Mouse (Mus musculus): Measurements from ENCODE around the gene Shisa5. TPM values are rescaled to one million over a fixed set of nuclear protein-coding genes. Genes with fewer than 3 reads are reported as not detected.

The Shisa5 gene
- polyA plus RNA-seq, 1 experiment from 2014 or later = 162 TPM

DNA sequence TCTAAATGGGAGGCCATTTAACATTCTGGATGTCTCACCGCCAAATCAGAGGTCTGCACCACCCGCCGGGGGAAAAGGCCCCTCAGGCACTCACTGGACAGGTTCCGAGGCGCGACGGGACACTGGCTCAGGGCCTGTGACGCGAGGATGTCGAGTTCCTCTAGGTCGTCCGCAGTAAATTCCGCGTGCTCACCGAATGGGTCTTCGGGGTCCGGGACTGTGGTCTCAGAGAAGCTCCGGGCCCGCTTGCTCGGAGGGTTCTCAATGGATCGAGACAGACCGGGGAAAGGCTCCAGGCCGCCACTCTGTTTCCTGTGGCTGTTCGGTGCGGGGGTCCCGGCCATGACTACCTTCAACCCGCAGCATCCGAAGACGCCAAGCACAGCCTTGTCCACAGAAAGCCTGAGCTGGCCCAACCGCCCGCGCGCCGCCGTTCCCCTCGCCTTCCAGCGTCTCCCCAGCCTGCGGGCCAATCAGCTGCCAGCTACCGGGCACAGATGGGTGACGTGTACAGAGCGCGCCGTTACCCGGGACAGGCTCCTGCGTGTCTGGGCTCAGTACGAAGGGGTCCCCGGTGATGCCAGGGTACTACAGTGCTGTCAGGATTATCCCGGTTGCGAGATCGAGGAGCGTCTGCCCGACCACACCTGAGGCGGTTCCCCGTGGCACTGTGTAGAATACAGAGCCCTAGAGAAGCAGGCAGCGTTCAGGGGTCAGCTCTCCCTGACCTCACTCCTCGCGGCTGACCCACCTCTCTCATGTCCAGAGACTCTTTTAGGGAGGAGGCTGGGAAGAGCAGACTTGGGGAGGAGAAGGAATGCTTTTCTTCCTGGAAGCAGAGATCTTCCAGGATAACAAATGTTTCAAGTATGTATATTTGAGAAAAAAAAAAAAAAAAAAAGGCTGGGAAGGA lies 35.6 kb downstream of the Shisa5 start, which contains the start of gene Atrip:
Atrip (minus strand) TSS at position 464 of the 913 bp plus-strand sequence.
- Histone ChIP-seq H3K36me3 (ENCODE audit: control insufficient read depth, insufficient read depth, low read length) (peaks cover 7% of the 10 kb centered on the region; the same call in 1 of the 2 replicates), H3K27me3 (replicated peaks; ENCODE audit: control insufficient read depth, insufficient read depth, low read length) (no peaks in the 10 kb centered on the region), H3K4me1 (ENCODE audit: control insufficient read depth, insufficient read depth, low read length) (peaks cover 13% of the 10 kb centered on the region), H3K4me3 (ENCODE audit: low read length) (peak within 1 kb of the TSS; percentile 79), H3K27ac (ENCODE audit: low read length) (peak within 1 kb of the TSS; percentile 59), H3K4me2 (ENCODE audit: low read depth, low read length) (peak within 1 kb of the TSS; percentile 93), H3K9ac (ENCODE audit: low read depth, low read length) (peak within 1 kb of the TSS; percentile 94), H3K9me3 (ENCODE audit: control insufficient read depth, low read length) (no peaks in the 10 kb centered on the region)
- peak; percentile 99 for ATAC-seq
- WGBS = under 1% methylated on average over 57 of the region's 57 CpGs

DNA sequence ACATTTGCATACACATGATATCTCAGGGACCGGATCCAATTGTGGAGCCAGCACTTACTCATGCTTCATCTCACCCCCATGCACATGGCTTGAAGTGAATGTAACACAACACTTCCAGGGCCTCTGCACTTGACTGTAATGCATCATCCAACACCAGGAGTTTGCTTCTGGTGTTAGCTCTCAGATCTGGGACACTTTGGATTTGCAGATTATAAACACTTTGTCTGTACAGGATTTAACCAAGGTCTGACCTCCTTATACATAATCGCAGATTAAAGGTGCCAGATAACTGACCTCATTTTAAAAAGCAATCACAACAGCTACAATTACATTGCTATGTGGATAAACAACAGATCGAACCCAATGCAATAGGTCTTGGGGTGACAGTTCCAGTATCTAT lies 42.2 kb downstream of the Shisa5 start:
- no peak overlapping the region for H3K4me3 ChIP-seq (ENCODE audit: low read length)
- H3K27ac ChIP-seq (ENCODE audit: low read length) = no peak overlapping the region
- peaks cover 13% of the 10 kb centered on the region; the same call in 1 of the 2 replicates for H3K4me1 ChIP-seq (ENCODE audit: control insufficient read depth, insufficient read depth, low read length)
- H3K9ac ChIP-seq (ENCODE audit: low read depth, low read length) = no peak overlapping the region
- no peaks in the 10 kb centered on the region for H3K27me3 ChIP-seq (replicated peaks; ENCODE audit: control insufficient read depth, insufficient read depth, low read length)
- no peak overlapping the region; the same call in 1 of the 2 replicates for H3K4me2 ChIP-seq (ENCODE audit: low read depth, low read length)
- no peaks in the 10 kb centered on the region for H3K9me3 ChIP-seq (ENCODE audit: control insufficient read depth, low read length)
- H3K36me3 ChIP-seq (ENCODE audit: control insufficient read depth, insufficient read depth, low read length) = no peaks in the 10 kb centered on the region
- WGBS = 94% methylated on average over 3 of the region's 3 CpGs
- ATAC-seq = no peak

DNA sequence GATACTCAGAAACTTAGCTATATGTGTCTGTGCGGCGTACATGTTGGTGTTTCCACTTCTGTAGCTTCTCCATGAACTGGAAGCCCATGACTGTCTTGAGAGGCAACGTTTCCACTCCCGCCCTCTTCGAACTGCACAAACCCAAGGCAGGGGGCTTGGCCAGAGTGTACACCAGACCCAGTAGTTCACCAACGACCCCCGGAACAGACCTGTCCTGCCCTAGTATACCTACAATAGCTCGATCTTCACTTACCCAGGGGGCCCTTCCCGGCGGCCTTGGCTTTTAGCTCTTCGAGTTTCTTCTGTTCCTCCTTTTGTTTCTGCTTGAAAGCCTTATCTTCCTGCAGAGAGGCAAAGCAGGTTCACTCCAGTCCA lies 43.4 kb downstream of the Shisa5 start:
- Histone ChIP-seq H3K9ac (ENCODE audit: low read depth, low read length) (peak overlapping the region; percentile 83), H3K27me3 (replicated peaks; ENCODE audit: control insufficient read depth, insufficient read depth, low read length) (no peaks in the 10 kb centered on the region), H3K4me1 (ENCODE audit: control insufficient read depth, insufficient read depth, low read length) (peaks cover 13% of the 10 kb centered on the region; the same call in 1 of the 2 replicates), H3K27ac (ENCODE audit: low read length) (peak overlapping the region; percentile 84), H3K9me3 (ENCODE audit: control insufficient read depth, low read length) (no peaks in the 10 kb centered on the region), H3K36me3 (ENCODE audit: control insufficient read depth, insufficient read depth, low read length) (no peaks in the 10 kb centered on the region), H3K4me3 (ENCODE audit: low read length) (peak overlapping the region; percentile 77), H3K4me2 (ENCODE audit: low read depth, low read length) (peak overlapping the region; percentile 71)
- peak; percentile 16 for ATAC-seq
- WGBS = 5% methylated on average over 11 of the region's 11 CpGs

DNA sequence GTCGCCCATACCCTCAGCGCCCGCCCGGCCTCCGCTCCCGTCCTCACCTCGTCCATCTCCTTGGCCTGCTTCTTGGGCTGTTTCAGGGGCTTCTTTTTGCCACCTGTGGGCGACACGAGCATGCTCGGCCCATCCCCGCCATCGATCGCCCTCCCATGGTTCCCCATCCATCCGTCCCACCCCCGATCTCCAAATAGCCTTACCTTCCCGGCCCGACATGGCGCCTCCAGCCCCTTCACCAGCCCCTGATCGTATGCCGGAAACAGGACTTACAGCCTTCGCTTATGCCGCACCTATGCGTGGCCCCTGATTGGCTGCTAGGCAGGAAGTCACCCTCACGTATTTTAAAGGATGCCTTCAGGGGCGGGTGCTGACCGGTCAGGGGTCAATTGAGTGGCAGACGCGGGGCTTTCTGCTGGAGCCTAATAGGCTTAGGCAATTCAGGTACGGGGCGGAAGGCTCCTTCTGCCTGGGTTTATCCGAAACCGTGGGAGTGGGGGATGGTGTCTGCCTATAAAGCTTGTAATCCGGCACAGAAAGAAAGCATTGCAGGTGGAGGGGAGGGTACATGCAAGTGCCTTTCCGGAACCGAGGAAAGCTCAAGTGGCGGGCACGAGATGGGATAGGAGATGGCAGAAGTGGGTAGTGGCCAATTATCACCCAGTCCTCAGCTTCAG lies 43.9 kb downstream of the Shisa5 start, which contains the start of the genes Ccdc51 and Tma7:
Ccdc51 (plus strand) TSS at position 370 of the 677 bp plus-strand sequence.
Tma7 (minus strand) TSS at position 464 of the 677 bp plus-strand sequence.
- peaks cover 13% of the 10 kb centered on the region; the same call in 1 of the 2 replicates for H3K4me1 ChIP-seq (ENCODE audit: control insufficient read depth, insufficient read depth, low read length)
- H3K4me2 ChIP-seq (ENCODE audit: low read depth, low read length) = peak within 1 kb of the TSS; percentile 71
- peak within 1 kb of the TSS; percentile 83 for H3K9ac ChIP-seq (ENCODE audit: low read depth, low read length)
- no peaks in the 10 kb centered on the region for H3K9me3 ChIP-seq (ENCODE audit: control insufficient read depth, low read length)
- peak within 1 kb of the TSS; percentile 84 for H3K27ac ChIP-seq (ENCODE audit: low read length)
- no peaks in the 10 kb centered on the region for H3K27me3 ChIP-seq (replicated peaks; ENCODE audit: control insufficient read depth, insufficient read depth, low read length)
- under 1% methylated on average over 37 of the region's 37 CpGs for WGBS
- peak within 1 kb of the TSS; percentile 77 for H3K4me3 ChIP-seq (ENCODE audit: low read length)
- peak; percentile 99 for ATAC-seq
- no peaks in the 10 kb centered on the region for H3K36me3 ChIP-seq (ENCODE audit: control insufficient read depth, insufficient read depth, low read length)

DNA sequence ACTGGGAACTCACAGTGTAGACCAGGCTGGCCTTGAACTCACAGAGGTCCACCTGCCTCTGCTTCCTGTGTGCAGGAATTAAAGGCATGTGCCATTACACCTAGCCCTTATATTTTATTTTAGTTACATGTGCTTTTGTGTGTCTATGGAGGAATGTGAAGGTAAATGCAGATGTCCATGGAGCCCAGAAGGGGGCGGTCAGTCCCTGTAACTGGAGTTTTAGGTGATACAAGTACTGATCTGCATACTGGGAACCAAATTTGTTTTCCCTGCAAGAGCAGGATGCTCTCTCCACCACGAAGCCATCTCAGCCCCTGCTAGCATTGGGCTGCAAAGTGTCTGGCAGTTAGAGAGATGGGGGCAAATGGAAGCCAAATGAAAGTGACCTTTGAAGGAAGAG lies 46.6 kb downstream of the Shisa5 start:
- H3K27ac ChIP-seq (ENCODE audit: low read length) = no peak overlapping the region
- no peak overlapping the region for H3K4me2 ChIP-seq (ENCODE audit: low read depth, low read length)
- H3K36me3 ChIP-seq (ENCODE audit: control insufficient read depth, insufficient read depth, low read length) = no peaks in the 10 kb centered on the region
- no peaks in the 10 kb centered on the region for H3K9me3 ChIP-seq (ENCODE audit: control insufficient read depth, low read length)
- 20% methylated on average over 2 of the region's 2 CpGs for WGBS
- H3K4me1 ChIP-seq (ENCODE audit: control insufficient read depth, insufficient read depth, low read length) = peaks cover 13% of the 10 kb centered on the region; the same call in 1 of the 2 replicates
- ATAC-seq = no peak
- no peak overlapping the region for H3K4me3 ChIP-seq (ENCODE audit: low read length)
- H3K9ac ChIP-seq (ENCODE audit: low read depth, low read length) = no peak overlapping the region
- H3K27me3 ChIP-seq (replicated peaks; ENCODE audit: control insufficient read depth, insufficient read depth, low read length) = no peaks in the 10 kb centered on the region

DNA sequence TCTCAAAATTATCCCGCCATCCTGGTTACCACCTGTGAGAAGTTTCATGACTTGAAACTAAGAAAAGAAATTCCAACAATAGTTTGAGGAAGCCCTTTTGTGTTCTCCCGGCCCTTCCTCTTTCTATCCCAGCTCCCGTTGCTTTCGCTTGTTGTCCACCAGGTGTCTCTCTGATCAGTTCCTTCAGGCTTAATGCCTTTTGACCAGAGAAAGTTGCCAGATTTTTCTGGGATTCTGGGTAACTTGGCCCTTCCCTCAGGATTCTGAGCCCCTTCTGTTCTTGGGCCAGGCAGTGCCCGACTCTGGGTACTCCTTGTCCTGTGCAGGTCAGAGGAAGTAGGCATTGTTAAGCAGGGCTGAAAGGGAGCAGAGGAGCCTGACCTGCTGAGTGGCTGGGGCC lies 49.6 kb downstream of the Shisa5 start:
- Histone ChIP-seq H3K4me1 (ENCODE audit: control insufficient read depth, insufficient read depth, low read length) (peaks cover 4% of the 10 kb centered on the region; the same call in 1 of the 2 replicates), H3K36me3 (ENCODE audit: control insufficient read depth, insufficient read depth, low read length) (peaks cover 2% of the 10 kb centered on the region; the same call in 1 of the 2 replicates), H3K4me2 (ENCODE audit: low read depth, low read length) (no peak overlapping the region), H3K9me3 (ENCODE audit: control insufficient read depth, low read length) (no peaks in the 10 kb centered on the region), H3K4me3 (ENCODE audit: low read length) (no peak overlapping the region), H3K9ac (ENCODE audit: low read depth, low read length) (no peak overlapping the region), H3K27me3 (replicated peaks; ENCODE audit: control insufficient read depth, insufficient read depth, low read length) (no peaks in the 10 kb centered on the region), H3K27ac (ENCODE audit: low read length) (no peak overlapping the region)
- no peak for ATAC-seq
- 19% methylated on average over 5 of the region's 5 CpGs for WGBS

DNA sequence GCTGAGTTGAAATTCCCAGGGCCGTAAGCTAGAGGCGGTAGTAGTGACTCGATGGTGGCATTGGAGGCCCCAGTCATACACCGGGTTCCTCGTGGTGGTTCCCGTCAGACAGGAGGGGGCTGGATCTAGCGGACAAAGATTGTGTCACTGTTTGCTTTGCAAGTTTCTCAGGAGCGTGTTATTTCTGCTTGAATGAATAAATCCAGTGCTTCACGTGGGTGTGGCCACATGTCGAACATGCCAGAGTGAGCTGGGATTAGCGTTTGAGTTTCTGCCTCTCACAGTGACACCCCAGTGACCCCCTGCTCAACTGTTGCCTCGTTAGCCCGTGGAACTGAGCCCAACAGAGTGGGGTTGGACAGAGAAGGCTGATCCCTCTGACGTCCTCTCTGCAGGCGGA lies 52.1 kb downstream of the Shisa5 start:
- 62% methylated on average over 15 of the region's 15 CpGs for WGBS

DNA sequence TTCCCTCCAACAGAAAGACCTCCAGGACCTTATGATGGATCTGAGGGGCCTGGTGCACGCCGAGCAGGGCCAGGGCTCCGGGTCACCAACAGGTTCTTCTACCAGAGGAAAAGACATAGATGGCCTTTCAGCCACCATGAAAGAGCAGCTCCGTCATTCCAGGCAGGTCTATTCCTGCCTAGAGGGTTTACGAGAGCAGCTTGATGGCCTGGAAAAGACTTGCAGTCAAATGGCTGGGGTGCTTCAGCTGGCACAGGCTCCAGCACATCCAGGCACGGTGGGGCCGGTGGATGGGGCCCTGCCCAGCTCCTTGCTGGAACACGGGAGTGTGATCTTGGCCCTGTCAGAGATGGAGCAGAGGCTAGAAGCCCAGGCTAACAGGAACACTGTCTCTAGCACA lies 53.4 kb downstream of the Shisa5 start:
- no peak overlapping the region for H3K9ac ChIP-seq (ENCODE audit: low read depth, low read length)
- H3K4me3 ChIP-seq (ENCODE audit: low read length) = no peak overlapping the region
- no peak overlapping the region for H3K4me2 ChIP-seq (ENCODE audit: low read depth, low read length)
- no peak for ATAC-seq
- 89% methylated on average over 8 of the region's 8 CpGs for WGBS
- H3K36me3 ChIP-seq (ENCODE audit: control insufficient read depth, insufficient read depth, low read length) = peaks cover 2% of the 10 kb centered on the region; the same call in 1 of the 2 replicates
- H3K4me1 ChIP-seq (ENCODE audit: control insufficient read depth, insufficient read depth, low read length) = peaks cover 20% of the 10 kb centered on the region
- no peaks in the 10 kb centered on the region for H3K27me3 ChIP-seq (replicated peaks; ENCODE audit: control insufficient read depth, insufficient read depth, low read length)
- no peak overlapping the region for H3K27ac ChIP-seq (ENCODE audit: low read length)
- no peaks in the 10 kb centered on the region for H3K9me3 ChIP-seq (ENCODE audit: control insufficient read depth, low read length)

More for the DNA sequence above, 52.1 kb downstream of the Shisa5 start:
- H3K4me2 ChIP-seq (ENCODE audit: low read depth, low read length) = no peak overlapping the region
- H3K9me3 ChIP-seq (ENCODE audit: control insufficient read depth, low read length) = no peaks in the 10 kb centered on the region
- H3K9ac ChIP-seq (ENCODE audit: low read depth, low read length) = no peak overlapping the region
- H3K36me3 ChIP-seq (ENCODE audit: control insufficient read depth, insufficient read depth, low read length) = peaks cover 2% of the 10 kb centered on the region; the same call in 1 of the 2 replicates
- ATAC-seq = no peak
- no peak overlapping the region for H3K27ac ChIP-seq (ENCODE audit: low read length)
- H3K4me1 ChIP-seq (ENCODE audit: control insufficient read depth, insufficient read depth, low read length) = peaks cover 13% of the 10 kb centered on the region
- no peak overlapping the region for H3K4me3 ChIP-seq (ENCODE audit: low read length)
- H3K27me3 ChIP-seq (replicated peaks; ENCODE audit: control insufficient read depth, insufficient read depth, low read length) = no peaks in the 10 kb centered on the region

DNA sequence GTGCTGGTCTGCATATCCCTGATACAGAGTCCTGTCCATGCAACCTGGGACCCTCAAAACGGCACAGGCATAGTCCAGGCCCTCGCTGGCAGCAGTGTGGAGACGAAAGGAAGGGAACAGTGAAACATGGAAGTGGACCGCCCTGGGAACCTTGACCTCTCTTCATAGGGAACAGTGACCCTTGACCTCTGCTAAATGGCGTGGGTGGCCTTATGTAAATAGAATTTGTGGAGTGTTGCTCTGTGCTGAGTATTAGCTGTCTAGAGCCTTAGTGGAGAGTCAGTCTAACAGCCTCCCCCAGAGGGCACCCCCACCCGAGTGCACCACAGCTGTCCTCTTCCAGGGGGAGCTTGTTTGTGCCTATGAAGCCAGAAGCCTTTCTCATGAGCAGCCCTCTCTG lies 54.4 kb downstream of the Shisa5 start:
- H3K9me3 ChIP-seq (ENCODE audit: control insufficient read depth, low read length) = no peaks in the 10 kb centered on the region
- no peak overlapping the region for H3K4me2 ChIP-seq (ENCODE audit: low read depth, low read length)

More for the DNA sequence above, 54.4 kb downstream of the Shisa5 start:
- ATAC-seq = no peak
- H3K36me3 ChIP-seq (ENCODE audit: control insufficient read depth, insufficient read depth, low read length) = peaks cover 2% of the 10 kb centered on the region; the same call in 1 of the 2 replicates
- no peak overlapping the region for H3K9ac ChIP-seq (ENCODE audit: low read depth, low read length)
- peaks cover 30% of the 10 kb centered on the region for H3K4me1 ChIP-seq (ENCODE audit: control insufficient read depth, insufficient read depth, low read length)
- 51% methylated on average over 6 of the region's 6 CpGs for WGBS
- no peaks in the 10 kb centered on the region for H3K27me3 ChIP-seq (replicated peaks; ENCODE audit: control insufficient read depth, insufficient read depth, low read length)
- no peak overlapping the region for H3K4me3 ChIP-seq (ENCODE audit: low read length)
- H3K27ac ChIP-seq (ENCODE audit: low read length) = no peak overlapping the region
